Mouse (Mus musculus) T-helper 2 cell (primary cell): ENCODE measurements around the gene Creb1.
"Not testable (repeated sequence)": the region's sequence is repeated elsewhere in the genome, so short reads cannot be mapped to it uniquely, and the experiment has no call there.

Experiments
- in situ Hi-C: fragments of 300-600 bp; cut with MboI, MseI; formaldehyde crosslinking; loops from one replicate; pipeline ENCODE4 v1.15.1; 2025; ENCODE audit warnings: high pct_unique_total_duplicates

Creb1 gene

GRCm38 (mm10) chr1:64616881-64617714, 84.7 kb downstream of the Creb1 start, which contains the start of gene Mettl21a:
Gene Mettl21a (minus strand): TSS chr1:64617242.
- in situ Hi-C loops = no loop called here

DNA sequence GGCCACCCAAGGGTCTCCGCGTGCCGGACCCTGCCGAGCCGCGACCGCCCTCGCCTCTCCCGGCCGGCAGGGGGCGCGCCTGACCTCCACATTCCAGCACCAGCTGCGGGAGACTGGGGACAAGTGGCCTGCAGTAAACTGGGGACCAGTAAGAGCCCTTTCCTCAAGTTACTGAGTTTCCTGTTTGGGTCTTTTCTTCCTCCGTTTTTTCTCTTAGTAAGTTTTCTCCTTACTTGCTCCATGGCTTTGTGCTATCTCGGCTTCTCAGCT, 85.2 kb downstream of the Creb1 start:
- in situ Hi-C loops = no loop called here

- in situ Hi-C loops = no loop called here
Measured at GRCm38 (mm10) chr1:64618226-64618625, 85.8 kb downstream of the Creb1 start.

DNA sequence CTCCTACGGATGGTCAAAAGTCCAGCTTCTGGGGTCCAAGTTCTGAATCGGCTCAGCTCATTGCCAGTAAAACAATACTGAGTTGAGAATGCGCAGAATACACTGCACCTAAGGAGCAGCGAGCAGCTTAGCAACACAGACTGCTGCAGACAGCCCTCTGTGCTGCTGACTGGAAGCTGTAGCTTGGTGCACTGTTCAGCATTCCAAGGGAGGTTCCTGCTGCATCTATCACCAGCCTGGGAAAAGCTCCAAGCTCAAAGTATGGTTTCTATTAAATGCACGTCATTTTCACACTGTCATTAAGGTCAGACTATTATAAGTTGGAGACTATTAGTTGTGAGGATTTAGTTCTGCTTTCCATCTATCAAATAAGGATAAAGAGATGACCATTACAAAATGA, 88.7 kb downstream of the Creb1 start:
- in situ Hi-C loops = loop anchor here (5.0 kb wide), 1 partner anchor 86 kb away; no protein-coding TSS in a partner anchor

DNA sequence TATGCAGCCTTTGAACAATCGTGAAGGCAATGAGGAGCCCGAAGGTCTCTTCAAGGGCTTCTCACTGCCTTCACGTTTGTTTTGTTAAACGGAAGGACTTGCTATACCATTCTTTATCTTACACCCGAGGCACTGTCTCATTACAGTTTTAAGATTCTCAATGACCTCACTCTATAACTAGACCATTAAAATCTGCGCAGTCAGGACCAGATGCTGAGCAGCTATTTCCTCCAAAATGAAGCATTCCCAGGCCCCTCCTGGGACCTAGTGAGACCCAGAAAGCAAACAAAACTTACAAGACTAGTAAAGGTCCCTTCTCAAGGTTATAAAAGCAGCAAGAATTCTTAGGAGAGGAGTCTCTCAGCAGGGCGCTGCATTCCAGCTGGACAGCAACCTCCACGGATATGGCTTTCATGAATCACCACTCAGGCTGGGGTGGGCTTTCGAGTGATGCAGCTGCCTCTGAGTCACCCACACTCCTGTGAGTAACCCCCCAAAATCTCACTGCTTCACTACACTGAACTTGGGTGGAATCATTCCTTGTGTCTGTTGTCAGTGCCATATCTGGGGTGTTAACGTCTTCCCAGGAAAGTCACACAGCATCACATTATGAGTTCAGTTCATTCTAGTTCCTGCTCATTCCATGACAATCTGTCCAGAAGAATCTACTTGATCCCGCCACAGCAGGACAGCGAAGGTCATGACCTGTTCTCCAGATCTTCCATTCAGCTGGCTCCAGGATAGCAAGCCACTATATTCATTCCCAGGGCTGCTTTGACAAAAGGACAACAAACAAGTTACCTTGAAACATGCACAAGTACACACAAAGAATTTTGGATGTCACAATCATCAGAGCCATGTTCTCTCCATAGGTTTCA, 91.4 kb downstream of the Creb1 start:
- in situ Hi-C loops = loop anchor here (5.0 kb wide), 1 partner anchor 84 kb away; no protein-coding TSS in a partner anchor

- in situ Hi-C loops = no loop called here
Measured at GRCm38 (mm10) chr1:64625214-64625613, 92.8 kb downstream of the Creb1 start.

DNA sequence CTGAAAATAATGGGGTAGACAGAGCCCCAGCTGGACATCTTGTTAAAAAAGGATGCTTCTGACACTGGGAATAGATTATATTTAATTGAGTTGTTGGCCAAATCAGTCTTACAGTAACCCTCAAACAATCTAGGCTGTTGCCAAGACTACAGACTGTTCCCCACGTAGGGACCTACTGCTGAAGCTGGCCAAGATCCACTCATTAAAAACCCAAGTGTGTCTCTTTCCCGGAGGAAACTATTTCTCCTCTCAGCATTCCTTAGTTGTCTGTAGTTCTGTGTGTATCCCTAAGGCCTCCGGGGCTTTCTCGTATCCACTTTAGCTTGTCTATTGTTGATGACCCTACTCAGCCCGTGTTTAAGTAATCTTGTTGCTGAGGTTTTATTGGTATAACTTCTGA, 99.1 kb downstream of the Creb1 start:
- in situ Hi-C loops = no loop called here

DNA sequence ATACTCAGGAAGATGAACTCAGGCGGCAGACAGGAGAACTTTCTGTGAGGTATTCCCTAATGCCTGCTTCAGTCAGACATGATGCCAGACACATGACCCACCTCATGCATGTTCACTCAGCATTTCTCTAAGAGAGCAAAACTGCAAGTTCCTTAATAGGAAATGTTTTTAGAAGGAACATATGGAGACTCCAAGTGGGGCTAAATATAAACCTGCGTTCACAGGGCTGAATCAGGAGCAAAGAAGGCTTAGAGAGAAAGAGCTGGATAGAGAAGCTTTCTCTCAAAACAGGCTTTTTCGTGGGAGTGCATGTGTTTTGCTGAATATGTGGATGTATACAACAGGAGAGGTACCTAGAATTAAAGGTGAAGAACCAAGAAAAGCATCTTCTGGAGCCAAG, 100.8 kb downstream of the Creb1 start:
- in situ Hi-C loops = no loop called here

DNA sequence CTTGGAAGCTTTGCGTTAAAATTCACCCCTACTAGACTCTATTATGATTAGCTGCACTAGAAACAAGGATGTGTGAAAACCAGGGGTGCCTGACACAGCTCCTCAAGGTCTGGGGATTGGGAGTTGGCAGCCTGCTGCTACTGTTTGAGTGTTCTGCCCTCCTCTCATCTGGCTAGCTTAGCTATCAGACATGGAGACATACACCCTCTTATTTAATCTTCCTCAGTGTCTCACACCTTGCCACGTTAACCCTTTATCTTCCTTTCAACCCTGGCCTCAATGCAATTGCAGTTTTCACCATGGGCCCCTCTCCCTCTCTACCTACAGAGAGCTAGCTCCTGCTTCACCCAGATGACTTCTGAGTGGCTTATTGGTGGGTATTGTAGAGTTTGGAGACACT, 103.2 kb downstream of the Creb1 start:
- in situ Hi-C loops = no loop called here

DNA sequence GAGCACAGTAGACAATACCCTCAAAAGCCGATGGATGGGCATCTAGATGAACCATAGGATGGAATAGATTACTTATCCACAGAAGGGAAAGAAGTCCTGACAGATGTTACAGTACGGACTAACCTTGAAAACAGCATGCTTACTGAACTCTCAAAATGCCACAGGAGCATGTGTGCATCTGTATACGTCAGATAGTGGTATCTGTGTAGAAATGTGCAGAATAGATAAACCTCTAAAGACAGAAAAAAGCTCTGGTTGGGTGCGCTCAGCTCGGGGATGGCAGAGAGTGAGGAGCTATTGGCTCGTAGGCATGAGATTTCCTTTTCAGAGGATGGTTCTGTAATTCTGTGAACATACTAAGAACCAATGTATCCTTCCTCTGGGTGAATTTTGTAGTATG, 106.8 kb downstream of the Creb1 start:
- in situ Hi-C loops = no loop called here

DNA sequence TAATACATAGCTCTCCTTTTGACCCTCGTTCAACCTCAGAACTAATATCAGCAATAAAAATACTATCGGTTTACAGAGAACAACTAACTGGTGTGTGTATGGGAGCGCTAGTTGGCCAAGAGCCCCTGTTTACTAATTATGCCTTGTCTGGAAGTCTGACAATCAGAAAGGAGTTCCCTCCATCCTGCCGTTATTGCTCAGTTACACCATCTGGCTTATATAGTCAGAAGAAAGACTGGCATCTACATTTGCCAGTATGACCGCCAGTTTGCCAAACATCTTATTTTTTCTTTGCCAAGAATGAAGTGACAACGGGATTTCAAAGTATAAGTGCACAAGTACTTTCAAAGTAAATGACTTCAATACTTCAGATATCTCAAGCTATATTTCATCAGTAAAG, 108.6 kb downstream of the Creb1 start:
- in situ Hi-C loops = no loop called here

DNA sequence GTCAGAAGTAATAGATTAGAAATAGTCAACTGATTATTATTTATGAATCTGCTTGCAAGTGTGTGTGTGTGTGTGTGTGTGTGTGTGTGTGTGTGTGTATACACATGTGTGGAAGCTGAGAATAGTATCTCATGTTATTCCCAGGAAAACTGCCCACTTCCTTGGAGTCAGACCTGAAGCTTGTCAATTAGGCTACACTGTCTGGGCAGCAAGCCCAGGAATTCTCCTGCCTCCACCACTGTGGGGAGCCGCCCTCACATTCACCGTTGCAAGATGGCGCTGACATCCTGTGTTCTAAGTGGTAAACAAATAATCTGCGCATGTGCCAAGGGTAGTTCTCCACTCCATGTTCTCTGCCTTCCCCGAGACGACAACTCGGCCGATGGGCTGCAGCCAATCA, 110.1 kb downstream of the Creb1 start:
- in situ Hi-C loops = not testable (repeated sequence)

DNA sequence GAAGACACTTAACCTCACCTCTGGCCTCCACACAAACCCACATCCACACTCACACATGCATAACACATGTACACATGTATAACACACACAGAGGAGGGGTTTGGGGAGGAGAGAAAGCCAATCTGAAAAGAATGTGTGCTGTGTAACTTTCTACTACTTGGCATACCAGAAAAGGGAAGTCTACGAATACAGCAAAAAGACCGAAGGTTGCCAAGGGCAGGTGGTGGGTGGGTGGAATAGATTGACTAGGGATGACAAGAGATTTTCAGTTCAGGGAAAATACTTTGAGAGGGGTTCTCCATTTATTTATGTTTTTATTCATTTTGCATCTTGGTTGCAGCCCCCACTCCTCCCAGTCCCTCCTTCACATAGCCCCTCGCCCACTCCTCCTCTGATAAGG, 112.1 kb downstream of the Creb1 start:
- in situ Hi-C loops = no loop called here

GRCm38 (mm10) chr1:64649362-64650124, 117.1 kb downstream of the Creb1 start:
- in situ Hi-C loops = loop anchor here (5.0 kb wide), 1 partner anchor 78 kb away; no protein-coding TSS in a partner anchor

- in situ Hi-C loops = no loop called here
Measured at GRCm38 (mm10) chr1:64653701-64654100, 121.3 kb downstream of the Creb1 start.
